Mouse (Mus musculus) thymus, adult 2 months (tissue): Measurements from ENCODE around the gene Naa20. TPM values are rescaled to one million over a fixed set of nuclear protein-coding genes. Genes with fewer than 3 reads are reported as not detected.
A peak's percentile ranks its signal among the peaks of the same experiment; 100 is the strongest.

Source experiments
- DNase-seq: peaks from one replicate; pipeline ENCODE4 v3.0.0; 2021
- H3K27ac ChIP-seq: fragments of 200-500 bp; 2 replicates; pipeline ENCODE4 v1.5.1; 2012; ENCODE audit warnings: low read length, control low read depth; ENCODE audit not compliant: control insufficient read depth, insufficient read depth
- H3K27me3 ChIP-seq: fragments of 200-500 bp; 2 replicates; pipeline ENCODE4 v1.6.1; 2012; ENCODE audit warnings: mild to moderate bottlenecking, low read length, moderate library complexity, mixed read lengths; ENCODE audit not compliant: control insufficient read depth, insufficient read depth
- H3K36me3 ChIP-seq: fragments of 200-500 bp; 2 replicates; pipeline ENCODE4 v1.6.1; 2012; ENCODE audit warnings: mild to moderate bottlenecking, low read length, moderate library complexity; ENCODE audit not compliant: control insufficient read depth, insufficient read depth
- H3K4me1 ChIP-seq: fragments of 200-500 bp; replicated peaks from 2 replicates; pipeline ENCODE4 v1.6.1; 2012; ENCODE audit warnings: low read length; ENCODE audit not compliant: control insufficient read depth, insufficient read depth
- H3K4me3 ChIP-seq: fragments of 200-500 bp; 2 replicates; pipeline ENCODE4 v1.5.1; 2012; ENCODE audit warnings: mild to moderate bottlenecking, low read length, control low read depth, moderate library complexity; ENCODE audit not compliant: control insufficient read depth, insufficient read depth
- CTCF ChIP-seq: fragments of 200-500 bp; IDR thresholded peaks from 2 replicates; pipeline ENCODE4 v1.5.1; 2012; ENCODE audit warnings: mild to moderate bottlenecking, control low read depth, low read length, moderate library complexity, borderline replicate concordance; ENCODE audit not compliant: control insufficient read depth, poor library complexity, insufficient read depth; ENCODE audit errors: extremely low read depth
- POLR2A ChIP-seq: fragments of 200-500 bp; IDR thresholded peaks from 2 replicates; pipeline ENCODE4 v1.6.1; 2012; ENCODE audit warnings: mild to moderate bottlenecking, low read length, control low read depth, moderate library complexity; ENCODE audit not compliant: control insufficient read depth, poor library complexity, insufficient read depth; ENCODE audit errors: extremely low read depth
- WGBS: fragments of 180-500 bp; shearing (Covaris S2); methylation state at CpG from one replicate; pipeline ENCODE4 v1.1.7; 2018; 5-methylcytosine and 5-hydroxymethylcytosine counted together
- polyA plus RNA-seq: library from polyadenylated mRNA; depleted of rRNA; stranded (reverse); fragments of >200 nt; gene quantifications from 2 replicates; pipeline ENCODE4 v1.2.3, GENCODE M21; 2012; rRNA removed

Naa20 gene
- polyA plus RNA-seq, result 28.5 and 30.1 TPM in 2 replicates

GRCm38 (mm10) chr2:145901861-145902260, at the start of gene Naa20:
Gene Naa20, plus strand, starts transcription at chr2:145902099.
- 92% methylated on average over 6 of the region's 6 CpGs for WGBS
- peaks cover 4% of the 10 kb centered on the region for H3K4me1 ChIP-seq

DNA sequence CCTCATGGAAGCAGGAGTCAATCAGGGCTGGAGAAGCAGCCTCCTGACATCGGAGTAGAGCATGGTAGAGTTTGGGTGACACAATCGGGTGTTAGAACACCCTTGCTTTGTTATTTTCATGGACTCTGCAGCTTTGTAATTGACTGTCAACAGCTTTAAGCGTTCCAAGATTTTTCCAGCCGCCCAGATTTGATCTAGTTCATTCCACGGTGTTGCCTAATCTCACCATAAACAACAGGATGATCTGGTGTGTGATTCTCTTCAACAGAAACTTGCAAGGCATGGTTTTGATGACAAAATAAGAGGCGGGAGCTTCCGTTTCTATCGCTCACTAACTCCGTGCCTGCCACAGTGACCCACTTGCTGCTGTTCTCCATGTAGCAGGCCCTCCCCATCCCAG, 46.1 kb upstream of the Naa20 start:
- Histone ChIP-seq H3K36me3 (no peaks in the 10 kb centered on the region), H3K4me1 (no peaks in the 10 kb centered on the region; the same call in 1 of the 2 replicates), H3K4me3 (no peak overlapping the region), H3K27me3 (no peaks in the 10 kb centered on the region), H3K27ac (no peak overlapping the region)
- no peak for DNase-seq
- TF ChIP-seq CTCF, result no peak
- TF ChIP-seq POLR2A, result no peak
- WGBS, result 92% methylated on average over 9 of the region's 9 CpGs

More at GRCm38 (mm10) chr2:145901861-145902260, at the start of gene Naa20:
- no peak within 1 kb of the TSS for H3K27ac ChIP-seq
- no peak within 1 kb of the TSS for H3K4me3 ChIP-seq
- H3K36me3 ChIP-seq, result 0 out of 2 replicates have a peak, but pooled peaks cover 1% of the 10 kb centered on the region
- no peak for DNase-seq
- H3K27me3 ChIP-seq, result no peaks in the 10 kb centered on the region
- TF ChIP-seq CTCF (no peak), POLR2A (no peak)

- Histone ChIP-seq H3K27me3 (no peaks in the 10 kb centered on the region), H3K36me3 (no peaks in the 10 kb centered on the region), H3K4me1 (no peaks in the 10 kb centered on the region; the same call in 1 of the 2 replicates), H3K27ac (no peak overlapping the region), H3K4me3 (no peak overlapping the region)
- no peak for DNase-seq
- TF ChIP-seq CTCF (no peak), POLR2A (no peak)
- WGBS, result 86% methylated on average over 8 of the region's 8 CpGs
These were observed 44.0 kb upstream of the Naa20 start for GRCm38 (mm10) chr2:145857864-145858263.

DNA sequence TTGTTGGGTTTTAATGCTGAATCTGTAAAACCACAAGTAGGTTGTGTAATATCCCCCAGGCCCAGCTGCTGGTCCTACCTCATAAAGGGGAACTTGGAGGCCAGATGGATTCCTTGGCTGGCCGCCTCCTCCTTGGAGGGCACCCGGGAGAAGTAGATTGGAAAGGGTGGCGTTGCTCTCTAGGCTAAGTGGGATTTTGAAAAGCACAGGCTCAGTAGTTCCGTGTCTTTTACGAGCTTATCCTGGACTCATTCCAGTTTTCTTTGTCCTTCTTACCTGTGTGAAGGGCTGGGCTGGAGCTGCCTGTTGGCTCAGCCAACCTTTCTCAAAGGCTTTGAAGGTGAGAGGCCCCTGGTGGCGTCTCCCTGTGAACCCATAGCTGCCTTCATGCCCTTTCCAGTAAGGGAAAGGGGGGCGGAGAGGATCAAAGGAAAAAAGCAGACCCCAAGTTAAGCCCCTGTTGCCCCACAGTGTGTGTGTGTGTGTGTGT, 42.4 kb upstream of the Naa20 start:
- TF ChIP-seq CTCF (no peak), POLR2A (no peak)
- Histone ChIP-seq H3K4me1 (no peaks in the 10 kb centered on the region; the same call in 1 of the 2 replicates), H3K36me3 (no peaks in the 10 kb centered on the region), H3K27ac (no peak overlapping the region), H3K4me3 (no peak overlapping the region), H3K27me3 (no peaks in the 10 kb centered on the region)
- 62% methylated on average over 7 of the region's 7 CpGs for WGBS
- no peak for DNase-seq

DNA sequence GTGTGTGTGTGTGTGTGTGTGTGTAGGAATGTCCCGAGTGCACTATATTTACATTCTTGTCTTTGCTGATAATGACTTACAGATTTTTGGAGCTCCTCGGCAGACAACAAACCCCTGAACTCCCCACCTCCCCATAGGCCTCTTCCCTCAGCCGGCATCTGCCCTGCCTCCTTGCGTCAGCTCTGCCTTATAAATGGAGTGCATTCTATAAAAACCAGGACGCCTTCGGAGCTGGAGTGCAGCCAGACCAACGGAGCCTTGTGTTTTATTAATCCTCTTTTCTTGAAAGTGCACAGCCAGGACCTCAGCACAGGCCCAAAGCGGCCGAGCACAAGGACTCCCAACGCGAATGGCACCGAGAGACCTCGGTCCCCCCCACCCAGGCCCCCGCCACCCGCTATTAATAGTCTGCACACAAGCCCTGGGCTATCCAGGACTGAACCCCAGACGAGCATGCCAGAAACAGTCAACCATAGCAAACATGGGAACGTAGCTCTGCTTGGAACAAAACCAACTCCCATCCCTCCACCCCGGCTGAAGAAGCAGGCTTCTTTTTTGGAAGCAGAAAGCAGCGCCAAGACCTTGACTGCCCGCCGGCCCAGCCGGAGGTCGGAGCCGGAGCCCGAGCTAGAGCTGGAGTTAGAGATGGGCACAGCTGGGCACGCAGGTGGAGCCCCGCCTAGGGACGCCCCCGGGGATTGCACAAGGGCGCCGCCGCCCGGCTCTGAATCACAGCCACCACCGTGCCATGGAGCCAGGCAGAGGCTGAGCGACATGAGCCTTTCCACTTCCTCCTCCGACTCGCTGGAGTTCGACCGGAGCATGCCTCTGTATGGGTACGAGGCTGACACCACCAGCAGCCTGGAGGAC, 41.7 kb upstream of the Naa20 start:
- no peaks in the 10 kb centered on the region for H3K36me3 ChIP-seq
- peak overlapping the region; percentile 23; the same call in 1 of the 2 replicates for H3K4me3 ChIP-seq
- no peaks in the 10 kb centered on the region for H3K27me3 ChIP-seq
- DNase-seq, result peak; percentile 46
- TF ChIP-seq POLR2A (no peak), CTCF (0 out of 2 replicates have a peak, but pooled peaks have one; percentile 9)
- no peaks in the 10 kb centered on the region; the same call in 1 of the 2 replicates for H3K4me1 ChIP-seq
- peak overlapping the region; percentile 10; the same call in 1 of the 2 replicates for H3K27ac ChIP-seq
- 71% methylated on average over 40 of the region's 40 CpGs for WGBS

- no peak for DNase-seq
- 89% methylated on average over 8 of the region's 8 CpGs for WGBS
- no peak overlapping the region for H3K4me3 ChIP-seq
- no peaks in the 10 kb centered on the region for H3K27me3 ChIP-seq
- TF ChIP-seq POLR2A, result no peak
- no peak for TF ChIP-seq CTCF
- no peaks in the 10 kb centered on the region for H3K36me3 ChIP-seq
- 0 out of 2 replicates have a peak overlapping the region, but pooled peaks have one; percentile 32 for H3K27ac ChIP-seq
- no peaks in the 10 kb centered on the region; the same call in 1 of the 2 replicates for H3K4me1 ChIP-seq
These were observed 40.4 kb upstream of the Naa20 start for GRCm38 (mm10) chr2:145861193-145862123.
